Mouse (Mus musculus): ENCODE data around the gene Boc.
"Not testable (repeated sequence)": the region's sequence is repeated elsewhere in the genome, so short reads cannot be mapped to it uniquely, and the experiment has no call there.

Gene Boc

DNA sequence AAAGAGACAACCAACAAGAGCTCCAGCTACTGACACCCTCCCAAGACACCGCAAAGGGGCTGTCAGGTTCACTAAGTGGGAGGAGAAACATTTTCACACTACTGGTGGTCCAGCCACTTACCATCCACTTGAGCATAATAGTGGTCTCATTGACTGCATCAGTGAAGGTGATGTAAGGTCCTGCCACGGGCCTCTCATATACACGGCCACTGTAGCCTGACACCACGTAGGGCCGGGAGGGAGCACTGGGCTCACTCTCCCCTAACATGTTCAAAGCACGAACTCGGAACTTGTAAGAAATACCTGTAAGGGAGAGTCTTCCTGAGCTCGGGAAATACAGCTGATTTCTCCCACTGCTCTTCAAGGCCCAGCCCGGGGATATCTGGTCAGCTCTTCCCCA lies 67.6 kb downstream of the Boc start:
- no peak for DNase-seq (ENCODE audit: low spot score)

DNA sequence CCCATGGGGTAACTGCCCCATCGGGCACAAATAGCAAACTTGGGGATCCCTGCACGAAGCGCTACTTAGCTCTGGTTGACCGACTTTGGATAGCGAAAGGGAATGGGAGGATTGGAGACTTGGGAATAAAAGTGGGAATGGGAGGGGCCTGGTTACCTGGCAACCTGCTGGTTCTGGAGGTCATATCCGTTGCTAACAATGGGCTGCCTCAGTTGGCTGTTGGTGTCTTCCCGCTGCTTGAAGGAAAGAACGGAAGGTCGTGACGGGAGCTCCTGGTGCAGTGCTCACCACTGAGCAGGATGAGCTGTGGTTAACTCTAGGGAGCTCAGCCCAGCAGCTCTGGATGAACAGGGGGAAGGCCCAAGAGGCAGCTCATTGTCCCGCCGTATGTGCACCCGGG lies 71.5 kb downstream of the Boc start:
- DNase-seq (ENCODE audit: low spot score): no peak

DNA sequence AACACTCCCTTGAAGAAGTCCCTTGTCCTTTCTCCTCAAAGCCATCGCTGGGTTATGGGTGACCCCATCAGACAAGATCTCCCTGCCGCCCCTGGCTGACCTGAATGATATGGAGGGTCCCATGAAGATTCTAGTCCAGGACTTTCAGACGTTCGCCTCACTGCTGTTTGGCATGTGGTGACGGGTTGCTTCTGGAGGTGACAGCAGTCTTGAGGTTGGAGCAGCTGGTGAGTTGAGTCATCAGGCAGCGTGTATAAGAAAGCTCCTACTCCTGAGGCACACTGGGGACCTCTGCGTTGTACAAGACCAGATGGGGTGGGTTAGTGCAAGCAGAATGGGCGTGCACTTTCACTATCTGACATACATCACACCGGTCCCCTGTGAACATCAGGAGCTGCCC lies 72.1 kb downstream of the Boc start:
- no peak for DNase-seq (ENCODE audit: low spot score)

DNA sequence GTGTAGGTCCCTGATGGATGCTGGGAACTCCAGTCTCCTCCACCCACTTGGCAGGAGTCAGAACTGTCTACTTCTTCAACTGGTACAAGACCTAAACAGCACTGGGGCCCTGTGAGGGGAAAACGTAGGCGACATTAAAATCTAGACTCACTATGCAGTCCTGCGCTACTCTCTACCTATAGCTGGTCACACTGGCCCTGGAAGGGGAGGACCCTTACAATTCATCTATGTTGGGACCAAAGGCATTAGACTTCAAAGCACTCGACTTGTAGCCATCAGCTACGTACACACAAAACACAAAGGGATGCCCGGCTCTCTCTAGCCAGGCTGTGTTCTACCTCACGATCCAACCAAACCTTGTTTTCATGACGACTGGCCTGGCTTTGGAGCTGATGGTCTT lies 73.0 kb downstream of the Boc start:
- no peak for DNase-seq (ENCODE audit: low spot score)

DNA sequence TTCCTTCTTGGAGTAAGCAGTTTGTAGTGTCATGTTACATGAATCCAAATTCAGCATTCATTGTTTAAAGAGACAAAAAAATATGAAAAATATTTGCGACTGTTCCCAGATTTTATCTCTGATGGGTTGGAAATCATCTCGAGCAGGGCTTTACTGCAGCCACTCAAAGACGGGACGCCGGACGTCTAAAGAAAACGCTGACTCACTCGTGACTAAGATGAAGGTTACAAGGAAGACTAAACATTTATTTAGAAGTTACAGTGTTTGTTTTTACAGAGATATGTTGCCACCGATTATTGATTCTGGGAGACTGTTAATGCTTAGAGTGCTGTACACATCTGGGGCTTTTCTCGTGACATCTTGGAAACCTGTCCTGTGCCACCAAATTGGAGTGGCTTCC lies 73.9 kb downstream of the Boc start:
- DNase-seq (ENCODE audit: low spot score): no peak

DNA sequence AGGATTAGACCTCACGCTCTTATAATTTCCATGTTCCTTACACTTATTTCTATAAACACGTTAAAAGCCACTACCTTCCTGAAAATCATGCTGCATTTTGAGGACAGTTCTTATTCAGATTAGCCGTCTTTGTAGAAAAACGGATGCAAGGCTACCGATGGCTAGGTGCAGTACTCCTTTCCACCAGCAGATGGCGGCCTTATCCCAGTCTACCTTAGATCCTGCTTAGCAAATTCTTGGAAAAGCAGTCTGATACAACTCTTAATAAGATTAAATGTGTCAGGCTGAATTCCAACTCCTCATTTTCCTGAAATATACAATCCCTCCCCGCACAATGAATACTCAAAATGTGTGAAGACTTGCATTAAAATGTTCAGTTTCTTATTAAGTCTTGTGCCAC lies 74.6 kb downstream of the Boc start:
- DNase-seq (ENCODE audit: low spot score): peak; percentile 90

DNA sequence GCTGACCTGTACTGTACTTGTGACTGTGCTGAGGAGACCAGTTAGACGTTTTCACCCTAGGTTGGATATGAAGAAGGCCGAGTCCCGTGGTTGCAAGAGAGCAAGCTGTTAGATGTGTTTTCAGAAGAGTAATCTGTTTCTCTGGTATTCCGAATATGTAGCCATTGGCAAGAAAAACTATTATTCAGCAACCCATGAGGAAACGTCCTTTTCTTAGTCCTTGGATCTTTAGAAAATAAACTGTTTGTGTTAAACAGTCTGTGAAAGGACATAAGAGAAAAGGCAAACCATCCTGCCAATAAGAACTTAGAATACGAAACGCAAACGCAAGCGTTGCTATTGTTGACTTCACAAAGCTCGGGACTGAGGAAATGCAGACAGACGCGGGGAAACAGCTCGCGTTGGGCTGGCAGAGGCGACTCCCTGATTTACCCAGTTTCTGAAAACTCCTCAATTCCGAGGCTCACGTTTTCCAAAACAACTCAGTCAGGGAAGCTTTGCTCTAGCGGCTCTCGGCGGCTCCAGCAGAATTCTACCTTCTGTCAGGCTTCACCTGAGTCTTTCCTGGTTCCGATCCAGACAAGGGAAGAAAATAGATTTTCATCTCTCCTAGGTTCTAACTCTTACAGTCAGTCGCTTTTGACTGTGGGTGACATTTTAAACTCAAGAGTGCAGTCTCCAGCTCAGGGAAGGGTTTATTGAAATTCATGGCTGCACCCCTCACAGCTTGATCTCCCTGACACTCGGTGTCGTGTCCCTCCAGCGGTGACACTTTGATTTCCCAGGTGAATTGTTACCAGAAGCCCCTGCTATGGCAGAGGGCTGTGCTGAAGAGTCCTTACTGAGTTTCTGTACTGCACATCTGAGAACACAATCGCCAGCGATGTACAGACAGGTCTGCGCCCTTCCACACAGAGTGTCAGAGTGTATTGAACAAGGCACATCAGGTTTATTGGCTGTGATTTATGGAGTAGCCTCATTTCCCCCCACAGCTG lies 76.8 kb downstream of the Boc start:
- DNase-seq (ENCODE audit: low spot score): no peak

DNA sequence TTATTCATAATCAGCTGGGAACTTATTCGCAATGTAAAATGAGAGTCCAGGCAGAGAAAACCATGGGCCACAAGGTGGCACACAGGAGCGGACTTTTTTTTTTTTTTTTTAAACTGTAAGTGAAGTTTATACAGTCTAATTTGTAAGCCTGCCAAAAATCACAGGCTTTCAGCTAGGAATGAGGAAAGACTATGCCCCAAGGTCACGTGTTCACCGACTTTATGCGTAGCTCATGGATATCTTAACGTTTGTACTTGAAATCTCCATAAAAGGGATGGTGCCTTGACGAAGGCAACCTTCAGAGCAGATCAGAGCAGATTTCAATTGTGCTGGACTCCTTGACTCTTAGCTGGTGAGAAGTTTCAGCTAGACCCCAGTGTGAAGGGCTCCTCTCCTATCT lies 78.1 kb downstream of the Boc start:
- DNase-seq (ENCODE audit: low spot score): no peak

DNA sequence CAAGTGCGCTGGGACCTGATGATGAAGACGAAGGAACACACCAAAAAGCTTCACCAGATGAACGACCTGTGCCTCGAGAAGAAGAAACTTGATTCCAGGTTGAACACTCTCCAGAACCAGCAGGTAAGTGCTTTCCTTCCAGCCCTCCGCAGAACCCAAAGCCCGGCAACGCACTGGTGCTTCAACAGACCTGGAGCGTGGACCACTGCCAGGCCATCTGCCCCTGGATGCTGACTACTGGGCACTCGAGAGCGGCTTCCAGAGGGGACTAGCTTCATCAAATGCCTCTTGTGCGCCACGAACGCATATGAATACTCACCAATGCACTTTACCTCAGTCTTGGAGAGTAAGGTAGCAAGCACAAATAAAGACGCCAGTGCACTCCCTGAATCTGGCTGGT lies 78.8 kb downstream of the Boc start:
- no peak for DNase-seq (ENCODE audit: low spot score)

DNA sequence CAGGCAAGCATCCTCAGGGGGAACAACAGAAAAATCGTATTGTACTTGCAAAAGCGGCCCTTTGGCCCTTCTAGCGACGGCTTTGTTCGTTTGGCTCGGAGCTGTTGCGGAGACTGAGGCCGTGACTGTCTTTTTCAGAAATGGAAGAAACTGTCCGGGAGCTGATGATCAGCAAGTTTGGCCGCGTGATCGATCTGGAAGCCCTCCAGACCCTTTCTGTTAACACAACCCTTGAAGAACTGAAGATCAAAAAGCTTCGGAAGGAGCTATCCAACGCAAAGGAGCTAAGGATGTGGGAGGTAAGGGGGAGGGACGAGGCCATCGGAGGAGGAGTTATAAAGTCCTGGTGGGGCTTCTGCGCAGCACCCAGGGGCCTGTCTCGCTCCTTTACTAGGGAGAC lies 79.9 kb downstream of the Boc start:
- DNase-seq (ENCODE audit: low spot score): no peak

DNA sequence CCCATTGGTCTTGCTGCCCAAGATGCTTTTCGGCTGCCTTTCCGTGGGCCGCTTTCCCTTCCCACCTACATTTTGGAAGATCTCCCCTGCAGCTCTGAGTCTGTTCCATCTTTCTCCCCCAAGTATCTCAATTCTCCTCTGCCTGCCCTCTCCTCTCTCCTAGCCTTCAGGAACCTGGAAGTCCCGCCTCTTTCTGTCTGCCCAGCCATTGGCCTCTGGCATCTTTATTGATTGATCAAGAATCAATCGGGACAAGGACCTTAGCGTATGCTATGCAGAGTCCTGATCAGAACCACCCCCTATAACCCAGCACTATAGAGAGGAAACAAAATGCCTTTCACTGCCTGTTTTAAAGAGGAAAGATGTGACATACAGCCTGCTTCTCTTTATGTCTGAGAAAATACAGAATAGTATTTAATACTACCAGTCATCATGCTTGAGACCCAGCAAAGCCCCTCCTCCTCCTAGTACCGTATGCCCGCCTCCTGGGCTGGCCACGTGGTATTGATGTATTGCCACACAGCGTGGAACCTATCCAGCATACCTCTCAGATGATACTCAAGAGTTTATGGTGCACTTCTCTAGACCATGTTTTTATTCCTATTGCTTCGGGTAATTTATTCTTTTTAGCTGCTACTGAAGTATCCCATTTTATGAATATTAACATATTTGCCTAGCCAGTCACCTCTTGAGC lies 82.9 kb downstream of the Boc start:
- DNase-seq (ENCODE audit: low spot score): no peak

DNA sequence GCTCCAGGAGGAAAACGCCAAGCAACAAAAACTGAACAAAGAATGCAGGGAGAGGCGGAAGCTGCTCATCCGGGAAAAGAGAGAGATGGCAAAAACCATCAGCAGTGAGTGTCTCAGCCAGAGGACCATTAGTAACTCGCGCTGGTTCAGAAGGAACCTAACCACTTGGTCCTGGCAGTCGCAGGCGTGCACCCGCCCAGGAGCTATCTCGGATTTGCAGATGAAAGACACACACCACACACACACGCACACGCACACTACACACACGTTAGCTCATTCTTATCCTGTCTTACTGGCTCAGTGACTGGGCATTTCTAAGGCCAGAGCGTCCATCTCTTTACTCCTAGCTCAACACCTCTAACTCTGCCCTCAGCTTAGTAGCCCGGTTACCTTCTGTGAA lies 83.4 kb downstream of the Boc start:
- DNase-seq (ENCODE audit: low spot score): no peak

DNA sequence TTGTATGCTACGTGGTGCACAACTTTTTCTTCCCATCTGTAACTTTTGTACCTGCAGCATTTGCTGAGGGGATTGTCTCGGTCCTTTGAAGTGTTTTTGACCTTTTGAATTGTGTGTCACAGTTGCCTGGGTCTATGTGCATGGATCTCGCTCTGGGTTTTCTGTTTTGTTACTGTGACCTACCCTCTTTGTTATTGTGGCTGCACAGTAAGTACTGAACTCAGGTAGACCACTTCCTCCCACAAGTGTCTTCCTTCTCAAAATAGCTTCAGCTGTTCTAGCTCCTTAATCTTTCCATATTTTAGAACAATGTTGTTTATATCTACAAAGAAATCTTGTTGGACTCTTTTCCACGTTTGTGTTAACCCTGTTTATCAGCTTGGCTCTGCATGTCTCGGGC lies 97.8 kb downstream of the Boc start:
- no peak for DNase-seq (ENCODE audit: low spot score)

DNA sequence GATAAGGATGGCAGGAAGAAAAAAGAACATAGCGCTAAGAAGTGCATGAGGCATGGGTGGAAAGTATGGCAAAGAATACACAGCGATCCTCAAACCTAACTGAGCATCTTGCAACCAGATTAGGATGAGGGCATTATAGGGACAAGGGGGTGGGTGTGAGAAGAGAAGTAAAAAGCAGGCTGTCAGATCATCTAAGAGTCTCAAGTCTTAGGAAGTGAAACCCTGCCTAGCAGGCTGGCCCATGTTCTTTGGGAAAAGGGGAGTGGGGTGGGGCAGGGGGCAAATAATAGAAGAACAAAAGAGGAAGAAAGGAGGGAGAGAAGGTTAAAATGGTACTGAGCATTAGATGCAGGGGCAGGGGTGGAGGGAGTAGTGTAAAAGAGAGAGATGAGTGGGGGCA lies 99.9 kb downstream of the Boc start:
- no peak for DNase-seq (ENCODE audit: low spot score)

DNA sequence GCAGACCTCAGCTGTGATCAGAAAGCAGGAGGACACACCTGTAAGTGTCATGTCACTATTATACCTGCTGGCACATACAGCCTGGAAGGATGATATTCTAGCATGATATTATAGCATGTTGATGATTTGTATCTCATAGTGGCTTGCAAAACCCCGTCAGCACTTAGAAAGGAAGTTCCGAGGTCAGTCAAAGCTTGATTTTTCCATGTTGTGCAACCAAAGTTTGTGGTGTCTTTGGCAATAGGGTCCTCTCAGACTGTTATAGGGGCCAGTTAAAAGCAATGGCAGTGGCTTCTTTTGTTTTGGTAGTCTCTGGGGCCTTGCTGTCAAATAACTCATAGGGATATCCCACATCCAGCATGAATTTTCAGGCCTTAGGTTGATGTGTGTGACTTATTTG lies 100.8 kb downstream of the Boc start:
- DNase-seq (ENCODE audit: low spot score): no peak

DNA sequence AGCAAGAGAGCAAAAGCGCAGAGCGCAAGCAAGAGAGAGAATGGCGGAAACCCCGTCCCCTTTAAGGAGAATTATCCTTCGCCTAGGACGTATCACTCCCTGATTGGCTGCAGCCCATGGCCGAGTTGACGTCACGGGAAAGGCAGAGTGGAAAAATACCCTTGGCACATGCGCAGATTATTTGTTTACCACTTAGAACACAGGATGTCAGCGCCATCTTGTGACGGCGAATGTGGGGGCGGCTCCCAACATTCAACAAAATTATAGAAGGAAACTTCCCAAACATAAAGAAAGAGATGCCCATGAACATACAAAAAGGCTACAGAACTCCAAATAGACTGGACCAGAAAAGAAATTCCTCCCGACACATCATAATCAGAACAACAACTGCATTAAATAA lies 116.8 kb downstream of the Boc start:
- DNase-seq (ENCODE audit: low spot score): not testable (repeated sequence)

DNA sequence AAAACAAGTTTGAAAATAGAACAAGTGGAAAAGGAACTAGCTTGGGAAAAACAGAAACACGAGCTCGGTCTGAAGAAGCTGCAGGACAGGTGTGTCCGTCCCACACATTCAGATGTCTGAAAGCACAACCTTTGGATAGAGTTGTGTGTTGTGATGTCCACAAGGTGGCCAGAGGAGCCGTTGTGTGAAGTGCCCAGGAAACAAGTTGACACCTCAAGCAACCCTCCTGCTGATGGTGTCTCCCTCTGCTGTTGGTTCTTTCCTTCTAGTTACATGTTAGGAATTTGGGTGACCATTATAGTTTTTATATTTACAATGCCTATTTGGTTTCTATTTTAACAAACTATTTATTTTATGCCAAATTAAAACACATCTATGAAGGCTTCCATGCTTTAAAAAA lies 123.2 kb downstream of the Boc start:
- no peak for DNase-seq (ENCODE audit: low spot score)

All from layer of hippocampus, adult 9-10 months (tissue).